Mouse (Mus musculus): ENCODE results near the gene Vps18. TPM values are rescaled to one million over a fixed set of nuclear protein-coding genes. Genes with fewer than 3 reads are reported as not detected.

The Vps18 gene
- polyA plus RNA-seq, 1 experiment from 2014 or later, result 20.5 TPM

- ATAC-seq (replicated peaks; ENCODE audit: low FRiP score), result no peak
- 88% methylated on average over 7 of the region's 7 CpGs for WGBS
- H3K4me3 ChIP-seq (ENCODE audit: low read depth, low read length), result no peak overlapping the region
These were observed 11.6 kb upstream of the Vps18 start for GRCm38 (mm10) chr2:119276926-119277325.

GRCm38 (mm10) chr2:119277810-119278209 is 10.7 kb upstream of the Vps18 start:
- WGBS, result 90% methylated on average over 23 of the region's 23 CpGs
- no peak overlapping the region for H3K9ac ChIP-seq (ENCODE audit: low read length)
- no peak for DNase-seq (ENCODE audit: low spot score)
- no peaks in the 10 kb centered on the region for H3K27me3 ChIP-seq (ENCODE audit: control insufficient read depth, insufficient read depth, low read length)
- H3K36me3 ChIP-seq (ENCODE audit: control insufficient read depth, insufficient read depth, low read length), result no peaks in the 10 kb centered on the region
- H3K4me3 ChIP-seq (ENCODE audit: low read depth, low read length), result no peak overlapping the region
- ATAC-seq (replicated peaks; ENCODE audit: low FRiP score), result no peak
- H3K4me1 ChIP-seq (replicated peaks; ENCODE audit: control insufficient read depth, insufficient read depth, low read length), result no peaks in the 10 kb centered on the region
- no peaks in the 10 kb centered on the region for H3K9me3 ChIP-seq (ENCODE audit: control insufficient read depth, low read length)
- H3K27ac ChIP-seq (ENCODE audit: low read depth, low read length), result no peak overlapping the region
- no peak overlapping the region for H3K4me2 ChIP-seq (ENCODE audit: low read depth, low read length, severe bottlenecking)

More at GRCm38 (mm10) chr2:119276926-119277325, 11.6 kb upstream of the Vps18 start:
- Histone ChIP-seq H3K4me1 (replicated peaks; ENCODE audit: control insufficient read depth, insufficient read depth, low read length) (no peaks in the 10 kb centered on the region), H3K9ac (ENCODE audit: low read length) (no peak overlapping the region), H3K4me2 (ENCODE audit: low read depth, low read length, severe bottlenecking) (no peak overlapping the region), H3K27ac (ENCODE audit: low read depth, low read length) (no peak overlapping the region), H3K36me3 (ENCODE audit: control insufficient read depth, insufficient read depth, low read length) (no peaks in the 10 kb centered on the region), H3K27me3 (ENCODE audit: control insufficient read depth, insufficient read depth, low read length) (no peaks in the 10 kb centered on the region), H3K9me3 (ENCODE audit: control insufficient read depth, low read length) (no peaks in the 10 kb centered on the region)
- DNase-seq (ENCODE audit: low spot score), result no peak

GRCm38 (mm10) chr2:119281899-119282565 is 6.5 kb upstream of the Vps18 start:
- no peak for ATAC-seq (replicated peaks; ENCODE audit: low FRiP score)
- WGBS, result 92% methylated on average over 7 of the region's 7 CpGs

DNA sequence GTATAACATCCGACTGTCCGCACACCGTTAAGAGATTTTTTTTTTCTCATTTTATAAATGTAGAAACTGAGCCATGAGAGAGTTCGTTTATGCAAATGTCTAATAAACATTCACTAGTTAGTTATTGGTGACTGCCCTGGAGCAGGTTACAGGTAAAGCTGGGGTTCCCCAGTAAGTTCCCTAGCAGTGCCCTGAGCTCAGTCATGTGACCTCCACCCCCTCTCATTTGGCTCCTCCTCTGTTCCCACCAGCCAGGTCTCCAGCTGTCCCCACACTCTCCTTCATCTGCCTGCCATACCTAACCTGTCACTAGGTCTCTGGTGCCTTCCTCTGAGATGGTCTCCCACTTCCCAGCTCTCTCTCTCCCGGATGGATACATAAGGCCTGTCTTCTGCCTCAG is 1.2 kb upstream of the Vps18 start:
- Histone ChIP-seq H3K27me3 (ENCODE audit: control insufficient read depth, insufficient read depth, low read length) (no peaks in the 10 kb centered on the region), H3K36me3 (ENCODE audit: control insufficient read depth, insufficient read depth, low read length) (no peaks in the 10 kb centered on the region; the same call in 1 of the 2 replicates), H3K4me3 (ENCODE audit: low read depth, low read length) (no peak overlapping the region), H3K27ac (ENCODE audit: low read depth, low read length) (no peak overlapping the region), H3K4me2 (ENCODE audit: low read depth, low read length, severe bottlenecking) (no peak overlapping the region), H3K9me3 (ENCODE audit: control insufficient read depth, low read length) (no peaks in the 10 kb centered on the region), H3K9ac (ENCODE audit: low read length) (no peak overlapping the region), H3K4me1 (replicated peaks; ENCODE audit: control insufficient read depth, insufficient read depth, low read length) (peaks cover 8% of the 10 kb centered on the region; the same call in 1 of the 2 replicates)
- no peak for ATAC-seq (replicated peaks; ENCODE audit: low FRiP score)
- 94% methylated on average over 5 of the region's 5 CpGs for WGBS
- no peak for DNase-seq (ENCODE audit: low spot score)

More at GRCm38 (mm10) chr2:119281899-119282565, 6.5 kb upstream of the Vps18 start:
- no peak overlapping the region for H3K4me3 ChIP-seq (ENCODE audit: low read depth, low read length)
- no peak overlapping the region for H3K9ac ChIP-seq (ENCODE audit: low read length)
- no peak overlapping the region for H3K27ac ChIP-seq (ENCODE audit: low read depth, low read length)
- no peaks in the 10 kb centered on the region for H3K27me3 ChIP-seq (ENCODE audit: control insufficient read depth, insufficient read depth, low read length)
- H3K9me3 ChIP-seq (ENCODE audit: control insufficient read depth, low read length), result no peaks in the 10 kb centered on the region
- no peak overlapping the region for H3K4me2 ChIP-seq (ENCODE audit: low read depth, low read length, severe bottlenecking)
- no peaks in the 10 kb centered on the region for H3K36me3 ChIP-seq (ENCODE audit: control insufficient read depth, insufficient read depth, low read length)
- no peaks in the 10 kb centered on the region for H3K4me1 ChIP-seq (replicated peaks; ENCODE audit: control insufficient read depth, insufficient read depth, low read length)
- no peak for DNase-seq (ENCODE audit: low spot score)

- DNase-seq (ENCODE audit: low spot score) (peak; percentile 60), ATAC-seq (replicated peaks; ENCODE audit: low FRiP score) (no peak)
- peaks cover 4% of the 10 kb centered on the region; the same call in 1 of the 2 replicates for H3K36me3 ChIP-seq (ENCODE audit: control insufficient read depth, insufficient read depth, low read length)
- H3K4me3 ChIP-seq (ENCODE audit: low read depth, low read length), result peak overlapping the region; percentile 72
- H3K27ac ChIP-seq (ENCODE audit: low read depth, low read length), result no peak overlapping the region
- H3K4me1 ChIP-seq (replicated peaks; ENCODE audit: control insufficient read depth, insufficient read depth, low read length), result peaks cover 8% of the 10 kb centered on the region; the same call in 1 of the 2 replicates
- H3K9me3 ChIP-seq (ENCODE audit: control insufficient read depth, low read length), result no peaks in the 10 kb centered on the region
- 5% methylated on average over 11 of the region's 11 CpGs for WGBS
- peak overlapping the region; percentile 65 for H3K4me2 ChIP-seq (ENCODE audit: low read depth, low read length, severe bottlenecking)
- H3K27me3 ChIP-seq (ENCODE audit: control insufficient read depth, insufficient read depth, low read length), result no peaks in the 10 kb centered on the region
- peak overlapping the region; percentile 82 for H3K9ac ChIP-seq (ENCODE audit: low read length)
These were observed 475 bp downstream of the Vps18 start for GRCm38 (mm10) chr2:119289014-119289416.

- 93% methylated on average over 5 of the region's 5 CpGs for WGBS
- Histone ChIP-seq H3K4me2 (ENCODE audit: low read depth, low read length, severe bottlenecking) (no peak overlapping the region), H3K27ac (ENCODE audit: low read depth, low read length) (no peak overlapping the region), H3K9me3 (ENCODE audit: control insufficient read depth, low read length) (no peaks in the 10 kb centered on the region), H3K27me3 (ENCODE audit: control insufficient read depth, insufficient read depth, low read length) (no peaks in the 10 kb centered on the region), H3K9ac (ENCODE audit: low read length) (no peak overlapping the region), H3K36me3 (ENCODE audit: control insufficient read depth, insufficient read depth, low read length) (peaks cover 11% of the 10 kb centered on the region; the same call in 1 of the 2 replicates), H3K4me1 (replicated peaks; ENCODE audit: control insufficient read depth, insufficient read depth, low read length) (peaks cover 8% of the 10 kb centered on the region; the same call in 1 of the 2 replicates), H3K4me3 (ENCODE audit: low read depth, low read length) (no peak overlapping the region)
- ATAC-seq (replicated peaks; ENCODE audit: low FRiP score) (no peak), DNase-seq (ENCODE audit: low spot score) (no peak)
These were observed 3.7 kb downstream of the Vps18 start for GRCm38 (mm10) chr2:119292281-119292680.

GRCm38 (mm10) chr2:119292852-119293251 is 4.3 kb downstream of the Vps18 start:
- no peak for ATAC-seq (replicated peaks; ENCODE audit: low FRiP score)
- Histone ChIP-seq H3K9ac (ENCODE audit: low read length) (no peak overlapping the region), H3K4me3 (ENCODE audit: low read depth, low read length) (no peak overlapping the region), H3K36me3 (ENCODE audit: control insufficient read depth, insufficient read depth, low read length) (peaks cover 13% of the 10 kb centered on the region; the same call in 1 of the 2 replicates), H3K4me1 (replicated peaks; ENCODE audit: control insufficient read depth, insufficient read depth, low read length) (peaks cover 8% of the 10 kb centered on the region; the same call in 1 of the 2 replicates), H3K27me3 (ENCODE audit: control insufficient read depth, insufficient read depth, low read length) (no peaks in the 10 kb centered on the region), H3K4me2 (ENCODE audit: low read depth, low read length, severe bottlenecking) (no peak overlapping the region), H3K9me3 (ENCODE audit: control insufficient read depth, low read length) (no peaks in the 10 kb centered on the region), H3K27ac (ENCODE audit: low read depth, low read length) (no peak overlapping the region)
- no peak for DNase-seq (ENCODE audit: low spot score)
- 96% methylated on average over 17 of the region's 17 CpGs for WGBS

GRCm38 (mm10) chr2:119293311-119293710 is 4.8 kb downstream of the Vps18 start:
- ATAC-seq (replicated peaks; ENCODE audit: low FRiP score) (no peak), DNase-seq (ENCODE audit: low spot score) (no peak)
- H3K4me3 ChIP-seq (ENCODE audit: low read depth, low read length), result no peak overlapping the region
- peaks cover 5% of the 10 kb centered on the region; the same call in 1 of the 2 replicates for H3K4me1 ChIP-seq (replicated peaks; ENCODE audit: control insufficient read depth, insufficient read depth, low read length)
- no peaks in the 10 kb centered on the region for H3K27me3 ChIP-seq (ENCODE audit: control insufficient read depth, insufficient read depth, low read length)
- no peak overlapping the region for H3K9ac ChIP-seq (ENCODE audit: low read length)
- H3K27ac ChIP-seq (ENCODE audit: low read depth, low read length), result no peak overlapping the region
- H3K36me3 ChIP-seq (ENCODE audit: control insufficient read depth, insufficient read depth, low read length), result peaks cover 13% of the 10 kb centered on the region; the same call in 1 of the 2 replicates
- H3K9me3 ChIP-seq (ENCODE audit: control insufficient read depth, low read length), result no peaks in the 10 kb centered on the region
- no peak overlapping the region for H3K4me2 ChIP-seq (ENCODE audit: low read depth, low read length, severe bottlenecking)
- 96% methylated on average over 17 of the region's 17 CpGs for WGBS

All from forebrain, embryonic 11.5 days (tissue).